Mouse (Mus musculus) heart, adult 2 months (tissue): Measurements from ENCODE around the gene Lzts2.

Experiments used
- CTCF ChIP-seq: fragments of 200-600 bp; IDR thresholded peaks from 2 replicates; pipeline ENCODE4 v1.8.1; 2022; ENCODE audit warnings: antibody characterized with exemption, mild to moderate bottlenecking, moderate library complexity
- EP300 ChIP-seq: fragments of 200-500 bp; IDR thresholded peaks from 2 replicates; pipeline ENCODE4 v1.6.1; 2011; ENCODE audit warnings: low read depth, low read length, control low read depth; ENCODE audit not compliant: insufficient read depth
- POLR2A ChIP-seq: fragments of 200-500 bp; IDR thresholded peaks from 2 replicates; pipeline ENCODE4 v1.6.1; 2011; ENCODE audit warnings: mild to moderate bottlenecking, low read depth, low read length, control low read depth; ENCODE audit not compliant: insufficient read depth

DNA sequence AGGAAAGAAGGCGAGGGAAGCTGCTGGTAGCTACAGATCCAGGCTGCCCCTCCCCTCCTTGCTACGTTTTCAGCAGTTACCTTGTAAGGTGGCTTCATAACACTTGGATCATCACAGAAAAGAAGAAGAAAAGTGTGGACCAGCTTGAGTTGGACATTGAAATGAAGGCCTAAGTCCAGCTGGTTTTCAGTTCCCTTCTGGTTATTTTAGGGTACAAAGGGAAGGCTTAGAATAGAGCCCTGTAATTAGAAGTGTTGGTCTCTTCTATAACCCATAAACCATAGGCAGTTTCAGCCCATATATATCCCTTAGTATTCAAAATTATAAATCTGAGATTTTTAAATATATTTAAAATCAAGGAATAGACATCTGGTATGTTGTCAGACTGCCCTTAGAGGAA, 33.4 kb upstream of the Lzts2 start:
- TF ChIP-seq CTCF (no peak), POLR2A (no peak), EP300 (no peak)
